Mouse (Mus musculus) embryo, embryonic 10 days (tissue): ENCODE measurements around the gene Olfr1110.
"Not testable (repeated sequence)": the region's sequence is repeated elsewhere in the genome, so short reads cannot be mapped to it uniquely, and the experiment has no call there.

ENCODE experiments used
- DNase-seq: peaks from one replicate; pipeline ENCODE4 v3.0.0-alpha.2; 2015; ENCODE audit warnings: low spot score

The Olfr1110 gene

GRCm38 (mm10) chr2:87140200-87140599 lies at the start of gene Olfr1110:
Gene Olfr1110, minus strand, starts transcription at chr2:87140300.
- no peak for DNase-seq

GRCm38 (mm10) chr2:87187498-87187897 lies 47.4 kb upstream of the Olfr1110 start, which contains the start of gene Olfr1112:
Gene Olfr1112, plus strand, starts transcription at chr2:87187798.
- DNase-seq: no peak

- DNase-seq: not testable (repeated sequence)
Measured at GRCm38 (mm10) chr2:87167731-87168130, 27.6 kb upstream of the Olfr1110 start.

GRCm38 (mm10) chr2:87152524-87152923 lies 12.4 kb upstream of the Olfr1110 start, which contains the start of gene Olfr1111:
Gene Olfr1111, minus strand, starts transcription at chr2:87152624.
- no peak for DNase-seq

- DNase-seq: no peak
Measured at GRCm38 (mm10) chr2:87114467-87114866, 25.6 kb downstream of the Olfr1110 start, which contains the start of gene Olfr259. Gene Olfr259, minus strand, starts transcription at chr2:87114567.

- DNase-seq: no peak
Measured at GRCm38 (mm10) chr2:87095908-87096307, 44.2 kb downstream of the Olfr1110 start, which contains the start of gene Olfr1109. Gene Olfr1109, minus strand, starts transcription at chr2:87096008.
